Mouse (Mus musculus) bone marrow, adult 2 months (tissue): Measurements from ENCODE around the gene Mitf. TPM values are rescaled to one million over a fixed set of nuclear protein-coding genes. Genes with fewer than 3 reads are reported as not detected.

Source experiments
- H3K27ac ChIP-seq: fragments of 200-500 bp; 2 replicates; pipeline ENCODE4 v1.5.1; 2012; ENCODE audit warnings: low read depth, mild to moderate bottlenecking, control low read depth, inconsistent platforms, low read length; ENCODE audit not compliant: control insufficient read depth, poor library complexity, insufficient read depth
- H3K4me1 ChIP-seq: fragments of 200-500 bp; 2 replicates; pipeline ENCODE4 v1.6.1; 2011; ENCODE audit warnings: low read length; ENCODE audit not compliant: control insufficient read depth, insufficient read depth
- H3K4me3 ChIP-seq: fragments of 200-500 bp; replicated peaks from 2 replicates; pipeline ENCODE3; 2011; ENCODE audit warnings: mild to moderate bottlenecking, low read depth, low read length, control low read depth; ENCODE audit not compliant: control insufficient read depth
- CTCF ChIP-seq: fragments of 200-500 bp; IDR thresholded peaks from 2 replicates; pipeline ENCODE4 v1.5.1; 2011; ENCODE audit warnings: low read length, control low read depth; ENCODE audit not compliant: control insufficient read depth, insufficient read depth
- POLR2A ChIP-seq: fragments of 200-500 bp; IDR thresholded peaks from 2 replicates; pipeline ENCODE4 v1.6.1; 2011; ENCODE audit warnings: low read depth, mild to moderate bottlenecking, control low read depth, low read length, borderline replicate concordance; ENCODE audit not compliant: control insufficient read depth
- WGBS: fragments of 180-500 bp; shearing (Covaris S2); methylation state at CpG from one replicate; pipeline ENCODE4 v1.1.7; 2018; 5-methylcytosine and 5-hydroxymethylcytosine counted together
- polyA plus RNA-seq: library from polyadenylated mRNA; stranded (reverse); fragments of >200 nt; gene quantifications from 2 replicates; pipeline ENCODE4 v1.2.4, GENCODE M21; 2011; ENCODE audit warnings: low replicate concordance; ENCODE audit not compliant: missing spikeins, insufficient read depth, insufficient read length

Mitf gene
- polyA plus RNA-seq, 1 experiment = 1.2 TPM

- Histone ChIP-seq H3K4me1 (no peaks in the 10 kb centered on the region; the same call in 1 of the 2 replicates), H3K27ac (no peak overlapping the region), H3K4me3 (no peak overlapping the region)
- WGBS = 68% methylated on average over 7 of the region's 7 CpGs
- no peak for TF ChIP-seq CTCF
- TF ChIP-seq POLR2A = no peak
Measured at GRCm38 (mm10) chr6:97826642-97827275, 19.9 kb downstream of the Mitf start.

DNA sequence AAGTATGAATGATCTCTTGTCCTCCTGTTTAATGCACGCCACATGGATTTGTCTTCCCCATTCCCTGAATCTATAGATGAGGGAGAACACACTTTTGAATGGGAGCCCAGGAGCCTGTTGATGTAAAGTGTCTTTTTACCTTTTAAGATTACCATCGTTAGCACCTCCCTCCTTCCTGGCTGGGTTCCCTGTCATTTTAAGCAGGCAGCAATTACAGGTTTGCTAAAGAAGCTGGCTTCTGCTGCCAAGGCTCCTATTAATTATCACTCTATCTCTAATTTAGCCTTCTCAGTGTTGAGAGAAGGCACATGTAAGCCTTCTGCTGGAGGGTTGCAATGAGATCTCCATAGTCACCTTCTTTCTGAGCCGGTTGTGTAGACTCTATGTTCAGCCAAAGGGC lies 21.2 kb downstream of the Mitf start:
- WGBS = 79% methylated on average over 3 of the region's 3 CpGs
- Histone ChIP-seq H3K4me3 (no peak overlapping the region), H3K27ac (no peak overlapping the region), H3K4me1 (no peaks in the 10 kb centered on the region; the same call in 1 of the 2 replicates)
- no peak for TF ChIP-seq CTCF
- no peak for TF ChIP-seq POLR2A

GRCm38 (mm10) chr6:97828822-97829719 lies 22.2 kb downstream of the Mitf start:
- H3K27ac ChIP-seq = no peak overlapping the region; the same call in 1 of the 2 replicates
- H3K4me3 ChIP-seq = no peak overlapping the region
- H3K4me1 ChIP-seq = no peaks in the 10 kb centered on the region; the same call in 1 of the 2 replicates
- no peak for TF ChIP-seq CTCF
- TF ChIP-seq POLR2A = no peak
- WGBS = 13% methylated on average over 13 of the region's 13 CpGs

GRCm38 (mm10) chr6:97832501-97832900 lies 25.6 kb downstream of the Mitf start:
- H3K4me3 ChIP-seq = no peak overlapping the region
- H3K4me1 ChIP-seq = no peaks in the 10 kb centered on the region
- H3K27ac ChIP-seq = no peak overlapping the region
- WGBS = 89% methylated on average over 4 of the region's 4 CpGs
- TF ChIP-seq POLR2A (no peak), CTCF (no peak)

DNA sequence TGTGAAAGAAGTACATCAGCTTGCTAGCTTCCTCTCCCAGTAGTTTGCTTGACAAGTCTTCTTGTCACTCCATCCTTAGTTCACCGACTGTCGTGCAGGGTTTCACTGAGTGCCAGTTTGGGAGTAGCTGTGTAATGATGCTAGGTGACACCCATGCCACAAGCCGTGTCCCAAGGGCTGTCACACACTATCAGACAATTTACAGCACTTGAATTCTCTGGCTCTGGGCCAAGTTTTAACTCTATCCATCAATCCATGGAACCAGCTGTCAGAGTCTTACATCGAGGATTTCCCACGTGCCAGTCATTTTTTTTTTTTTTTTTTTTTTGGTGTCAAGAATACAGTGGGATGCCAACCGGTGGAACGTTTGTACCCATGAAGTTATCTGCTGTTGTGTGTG lies 29.3 kb downstream of the Mitf start:
- Histone ChIP-seq H3K4me3 (no peak overlapping the region), H3K4me1 (no peaks in the 10 kb centered on the region), H3K27ac (no peak overlapping the region)
- TF ChIP-seq CTCF (no peak), POLR2A (no peak)
- 81% methylated on average over 7 of the region's 7 CpGs for WGBS

DNA sequence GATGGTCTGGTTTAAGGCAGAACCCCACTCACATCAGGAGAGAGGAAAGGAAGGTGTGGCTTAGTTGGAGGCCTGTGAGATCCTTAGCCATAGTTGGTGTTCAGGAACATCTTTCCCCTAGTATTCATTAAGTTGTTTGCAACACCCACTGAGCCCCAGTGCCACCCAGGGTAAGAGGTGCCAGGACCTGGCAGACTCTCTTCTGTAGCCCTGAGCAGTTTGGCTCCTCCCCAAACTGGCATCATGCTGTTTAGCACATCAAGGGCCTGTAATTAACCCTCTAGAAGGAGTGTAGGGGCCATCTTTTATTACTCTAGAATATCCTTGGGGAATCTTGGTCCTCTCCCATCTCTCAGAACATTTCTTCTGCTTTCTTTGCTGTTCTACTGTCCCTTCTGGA lies 30.9 kb downstream of the Mitf start:
- Histone ChIP-seq H3K4me1 (no peaks in the 10 kb centered on the region), H3K4me3 (no peak overlapping the region), H3K27ac (no peak overlapping the region)
- TF ChIP-seq CTCF (no peak), POLR2A (no peak)

DNA sequence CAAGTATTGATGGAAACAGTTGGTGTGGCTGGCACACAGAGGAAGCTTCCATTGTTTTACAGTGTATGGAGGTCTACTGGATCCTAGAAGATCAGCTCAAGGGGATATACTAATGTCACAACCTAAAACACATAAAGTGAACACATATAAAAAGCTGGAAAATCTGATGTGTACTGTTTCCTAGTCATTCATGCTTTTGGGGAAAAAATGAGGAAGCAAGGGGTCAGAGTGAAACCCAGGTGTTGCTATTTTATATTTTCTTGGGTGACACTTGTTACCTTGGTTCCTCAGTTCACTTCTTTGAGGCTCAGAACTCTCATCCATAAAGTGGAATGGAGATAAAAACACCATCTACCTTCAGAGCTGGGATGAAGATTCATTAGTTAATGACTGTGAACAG lies 32.7 kb downstream of the Mitf start:
- TF ChIP-seq POLR2A (no peak), CTCF (no peak)
- Histone ChIP-seq H3K4me3 (no peak overlapping the region), H3K4me1 (no peaks in the 10 kb centered on the region), H3K27ac (no peak overlapping the region)

- H3K27ac ChIP-seq = no peak overlapping the region
- H3K4me3 ChIP-seq = no peak overlapping the region
- 69% methylated on average over 3 of the region's 3 CpGs for WGBS
- TF ChIP-seq POLR2A (no peak), CTCF (no peak)
- H3K4me1 ChIP-seq = no peaks in the 10 kb centered on the region
Measured at GRCm38 (mm10) chr6:97844112-97844511, 37.3 kb downstream of the Mitf start.
